Mouse (Mus musculus): Measurements from ENCODE around the gene Fn3k.

- TF ChIP-seq CTCF (IDR thresholded peaks at IDR 0.05; ENCODE audit: borderline replicate concordance, extremely low read depth, insufficient read depth, insufficient read length) (no peak), POLR2A (IDR thresholded peaks at IDR 0.05; ENCODE audit: borderline replicate concordance, extremely low read depth, insufficient read depth, insufficient read length, poor library complexity, severe bottlenecking) (no peak)
These were observed 20.0 kb upstream of the Fn3k start for GRCm38 (mm10) chr11:121414762-121415161.
